Mouse (Mus musculus) kidney, embryonic 15.5 days (tissue): ENCODE data around the gene Gm14781. TPM values are rescaled to one million over a fixed set of nuclear protein-coding genes. Genes with fewer than 3 reads are reported as not detected.
"Not testable (repeated sequence)": the region's sequence is repeated elsewhere in the genome, so short reads cannot be mapped to it uniquely, and the experiment has no call there.

Experiments used
- ATAC-seq: fragments of 200-750 bp; cut with Nextera tagmentation; replicated peaks from 2 replicates; pipeline ENCODE4 v1.8.0; 2017; ENCODE audit warnings: moderate TSS enrichment; ENCODE audit not compliant: low FRiP score
- H3K27ac ChIP-seq: fragments of 300-500 bp; sonication (generic); 2 replicates; pipeline ENCODE4 v1.5.1; 2015; ENCODE audit warnings: mild to moderate bottlenecking, inconsistent platforms
- H3K27me3 ChIP-seq: fragments of 300-500 bp; sonication (generic); 2 replicates; pipeline ENCODE4 v1.6.1; 2015; ENCODE audit warnings: inconsistent platforms
- H3K36me3 ChIP-seq: fragments of 300-500 bp; sonication (generic); 2 replicates; pipeline ENCODE4 v1.6.1; 2015; ENCODE audit warnings: inconsistent platforms
- H3K4me1 ChIP-seq: fragments of 300-500 bp; sonication (generic); 2 replicates; pipeline ENCODE4 v1.6.1; 2015; ENCODE audit warnings: inconsistent platforms
- H3K4me2 ChIP-seq: fragments of 300-500 bp; sonication (generic); 2 replicates; pipeline ENCODE4 v1.6.1; 2015; ENCODE audit warnings: moderate library complexity, mild to moderate bottlenecking, inconsistent platforms
- H3K4me3 ChIP-seq: fragments of 300-500 bp; sonication (generic); replicated peaks from 2 replicates; pipeline ENCODE4 v1.5.1; 2015; ENCODE audit warnings: mild to moderate bottlenecking, inconsistent platforms
- H3K9ac ChIP-seq: fragments of 300-500 bp; sonication (generic); 2 replicates; pipeline ENCODE4 v1.6.1; 2015; ENCODE audit warnings: mild to moderate bottlenecking, inconsistent platforms
- H3K9me3 ChIP-seq: fragments of 300-500 bp; sonication (generic); replicated peaks from 2 replicates; pipeline ENCODE4 v1.6.1; 2016; ENCODE audit warnings: inconsistent platforms
- WGBS: fragments of 180-500 bp; shearing (Covaris S2); methylation state at CpG from one replicate; pipeline ENCODE4 v1.1.7; 2015; ENCODE audit warnings: mixed read lengths; 5-methylcytosine and 5-hydroxymethylcytosine counted together
- polyA plus RNA-seq: library from polyadenylated mRNA; unstranded; fragments of >200 nt; fragmentation: Nextera tagmentation; extraction: Ambion mirVana; gene quantifications from 2 replicates; pipeline ENCODE4 v1.2.1, GENCODE M21; 2015

Gm14781 gene
- polyA plus RNA-seq = not detected in 2 replicates

GRCm38 (mm10) chrX:91631894-91632293 is at the start of gene Gm14781:
Gene Gm14781, plus strand, starts transcription at chrX:91632194.
- not testable (repeated sequence) for H3K36me3 ChIP-seq, H3K4me3 ChIP-seq, H3K4me1 ChIP-seq, H3K27me3 ChIP-seq, ATAC-seq, H3K9ac ChIP-seq, H3K9me3 ChIP-seq, H3K27ac ChIP-seq, H3K4me2 ChIP-seq
- 79% methylated on average over 1 of the region's 1 CpGs for WGBS

DNA sequence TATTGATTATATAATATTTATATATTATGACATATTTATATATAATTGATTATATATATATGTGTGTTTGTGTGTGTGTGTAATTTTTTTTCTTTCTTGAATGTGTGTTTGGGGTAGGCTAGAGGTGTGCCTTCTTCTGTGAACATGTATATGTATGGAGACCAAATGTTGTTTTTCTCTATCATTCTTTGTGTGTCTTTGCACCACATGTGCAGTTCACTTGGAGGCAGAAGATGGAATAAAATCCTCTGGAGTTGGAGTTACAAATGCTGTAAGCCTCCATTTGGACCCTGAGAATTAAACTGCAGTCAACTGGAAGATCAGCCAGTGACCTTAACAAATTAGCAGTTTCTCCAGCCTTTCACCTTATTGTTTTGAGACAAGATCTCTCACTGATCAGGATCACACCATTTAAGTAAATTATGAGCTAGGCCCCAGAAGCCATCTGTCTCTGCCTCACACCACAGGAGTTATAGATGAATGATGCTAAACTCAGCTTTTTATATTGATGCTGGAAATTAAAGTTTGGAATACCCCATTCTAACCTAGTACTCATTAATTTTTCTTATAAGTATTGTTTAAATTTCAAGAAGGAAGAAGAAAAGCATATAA is 23.1 kb downstream of the Gm14781 start:
- H3K4me1 ChIP-seq, ATAC-seq, H3K27ac ChIP-seq: not testable (repeated sequence)

More for the DNA sequence above, 23.1 kb downstream of the Gm14781 start:
- not testable (repeated sequence) for H3K9me3 ChIP-seq, H3K4me3 ChIP-seq, H3K36me3 ChIP-seq, H3K9ac ChIP-seq, H3K4me2 ChIP-seq, H3K27me3 ChIP-seq

Other genes starting within 250 kb of the Gm14781 start
- not detected in 2 replicates for gene Gm5072, start 239.7 kb upstream of the Gm14781 start, polyA plus RNA-seq
- gene Gm8914, start 152.1 kb upstream of the Gm14781 start, polyA plus RNA-seq = not detected in 2 replicates
- gene 1700084M14Rik, start 56.3 kb upstream of the Gm14781 start, polyA plus RNA-seq = not detected in 2 replicates
- gene Mageb5, start 150.8 kb downstream of the Gm14781 start, polyA plus RNA-seq = not detected in 2 replicates